Mouse (Mus musculus) kidney, adult 9 months (tissue): Measurements from ENCODE around the gene Krt26.

Source experiments
- DNase-seq: peaks from one replicate; pipeline ENCODE4 v3.0.0; 2022

Gene Krt26

GRCm38 (mm10) chr11:99284011-99284410, 53.8 kb downstream of the Krt26 start:
- no peak for DNase-seq

GRCm38 (mm10) chr11:99283334-99283733, 54.4 kb downstream of the Krt26 start:
- no peak for DNase-seq

GRCm38 (mm10) chr11:99281116-99281515, 56.6 kb downstream of the Krt26 start:
- DNase-seq, result no peak

GRCm38 (mm10) chr11:99279986-99280385, 57.8 kb downstream of the Krt26 start:
- no peak for DNase-seq
